Mouse (Mus musculus): ENCODE measurements around the gene Uvssa. TPM values are rescaled to one million over a fixed set of nuclear protein-coding genes. Genes with fewer than 3 reads are reported as not detected.

Gene Uvssa
- total RNA-seq, 1 experiment, result 4.7 TPM

GRCm38 (mm10) chr5:33344070-33344469, 34.3 kb upstream of the Uvssa start:
- Histone ChIP-seq H3K9ac (ENCODE audit: insufficient read depth, low read depth, low read length, poor library complexity, severe bottlenecking) (no peak overlapping the region), H3K4me3 (ENCODE audit: insufficient read depth in 1 of 2, low read depth in 1 of 2, low read length in 2 of 2, poor library complexity in 1 of 2, severe bottlenecking in 1 of 2) (no peak overlapping the region), H3K4me1 (ENCODE audit: control insufficient read depth in 2 of 2, insufficient read depth in 2 of 2, low read length in 2 of 2, poor library complexity in 1 of 2) (peaks cover under 1 to 3% of the 10 kb centered on the region in 2 experiments; a peak in 3 of 4 replicates), H3K27ac (ENCODE audit: insufficient read depth, low read depth, low read length, poor library complexity, severe bottlenecking) (no peak overlapping the region), H3K36me3 (ENCODE audit: control insufficient read depth, insufficient read depth, low read length, poor library complexity, severe bottlenecking) (no peaks in the 10 kb centered on the region), H3K9me3 (ENCODE audit: control insufficient read depth, insufficient read depth, low read depth, low read length) (no peaks in the 10 kb centered on the region)
- in situ Hi-C loops (cut with MboI; ENCODE audit: low sequenced_read_pairs in 2 of 2, unreplicated experiment in 2 of 2), result no loop called here
- TF ChIP-seq CHD2 (IDR thresholded peaks at IDR 0.05; ENCODE audit: low read depth, low read length), result no peak
- DNase-seq (ENCODE audit: low read depth, low spot score), result no peak

GRCm38 (mm10) chr5:33347620-33348019, 30.7 kb upstream of the Uvssa start:
- Histone ChIP-seq H3K4me1 (ENCODE audit: control insufficient read depth in 2 of 2, insufficient read depth in 2 of 2, low read length in 2 of 2, poor library complexity in 1 of 2) (peaks cover 0 to 5% of the 10 kb centered on the region in 2 experiments; a peak in 2 of 4 replicates), H3K9ac (ENCODE audit: insufficient read depth, low read depth, low read length, poor library complexity, severe bottlenecking) (no peak overlapping the region), H3K36me3 (ENCODE audit: control insufficient read depth, insufficient read depth, low read length, poor library complexity, severe bottlenecking) (no peaks in the 10 kb centered on the region), H3K27ac (ENCODE audit: insufficient read depth, low read depth, low read length, poor library complexity, severe bottlenecking) (no peak overlapping the region), H3K4me3 (ENCODE audit: insufficient read depth in 1 of 2, low read depth in 1 of 2, low read length in 2 of 2, poor library complexity in 1 of 2, severe bottlenecking in 1 of 2) (no peak overlapping the region), H3K9me3 (ENCODE audit: control insufficient read depth, insufficient read depth, low read depth, low read length) (no peaks in the 10 kb centered on the region)
- in situ Hi-C loops (cut with MboI; ENCODE audit: low sequenced_read_pairs in 2 of 2, unreplicated experiment in 2 of 2), result no loop called here
- DNase-seq (ENCODE audit: low read depth, low spot score), result no peak
- TF ChIP-seq ZNF384 (IDR thresholded peaks at IDR 0.05; ENCODE audit: low read depth, low read length), result no peak
- TF ChIP-seq MAFK (IDR thresholded peaks at IDR 0.05; ENCODE audit: insufficient read depth, low read depth, low read length), result no peak
- TF ChIP-seq HCFC1 (IDR thresholded peaks at IDR 0.05; ENCODE audit: borderline replicate concordance, insufficient read depth, low read length), result no peak
- TF ChIP-seq ZC3H11A (IDR thresholded peaks at IDR 0.05; ENCODE audit: borderline replicate concordance, low read depth, low read length), result no peak

- H3K9me3 ChIP-seq (ENCODE audit: control insufficient read depth, insufficient read depth, low read depth, low read length), result no peaks in the 10 kb centered on the region
- no peak for DNase-seq (ENCODE audit: low read depth, low spot score)
- no peak overlapping the region for H3K9ac ChIP-seq (ENCODE audit: insufficient read depth, low read depth, low read length, poor library complexity, severe bottlenecking)
- TF ChIP-seq CHD2 (IDR thresholded peaks at IDR 0.05; ENCODE audit: low read depth, low read length), result no peak
- no peak for TF ChIP-seq MAFK (IDR thresholded peaks at IDR 0.05; ENCODE audit: insufficient read depth, low read depth, low read length)
- no peak for TF ChIP-seq HCFC1 (IDR thresholded peaks at IDR 0.05; ENCODE audit: borderline replicate concordance, insufficient read depth, low read length)
- no peak overlapping the region for H3K4me3 ChIP-seq (ENCODE audit: insufficient read depth in 1 of 2, low read depth in 1 of 2, low read length in 2 of 2, poor library complexity in 1 of 2, severe bottlenecking in 1 of 2)
- H3K27ac ChIP-seq (ENCODE audit: insufficient read depth, low read depth, low read length, poor library complexity, severe bottlenecking), result no peak overlapping the region
- in situ Hi-C loops (cut with MboI; ENCODE audit: low sequenced_read_pairs in 2 of 2, unreplicated experiment in 2 of 2), result no loop called here
- peaks cover 0 to 7% of the 10 kb centered on the region in 2 experiments; a peak in 2 of 4 replicates for H3K4me1 ChIP-seq (ENCODE audit: control insufficient read depth in 2 of 2, insufficient read depth in 2 of 2, low read length in 2 of 2, poor library complexity in 1 of 2)
- no peaks in the 10 kb centered on the region for H3K36me3 ChIP-seq (ENCODE audit: control insufficient read depth, insufficient read depth, low read length, poor library complexity, severe bottlenecking)
Observed at GRCm38 (mm10) chr5:33349205-33349604, 29.1 kb upstream of the Uvssa start.

- TF ChIP-seq HCFC1 (IDR thresholded peaks at IDR 0.05; ENCODE audit: borderline replicate concordance, insufficient read depth, low read length) (no peak), MAFK (IDR thresholded peaks at IDR 0.05; ENCODE audit: insufficient read depth, low read depth, low read length) (no peak), ZC3H11A (IDR thresholded peaks at IDR 0.05; ENCODE audit: borderline replicate concordance, low read depth, low read length) (no peak), CHD2 (IDR thresholded peaks at IDR 0.05; ENCODE audit: low read depth, low read length) (no peak), ZNF384 (IDR thresholded peaks at IDR 0.05; ENCODE audit: low read depth, low read length) (no peak)
- H3K9me3 ChIP-seq (ENCODE audit: control insufficient read depth, insufficient read depth, low read depth, low read length), result no peaks in the 10 kb centered on the region
- in situ Hi-C loops (cut with MboI; ENCODE audit: low sequenced_read_pairs in 2 of 2, unreplicated experiment in 2 of 2), result no loop called here
- no peak overlapping the region for H3K27ac ChIP-seq (ENCODE audit: insufficient read depth, low read depth, low read length, poor library complexity, severe bottlenecking)
- no peak for DNase-seq (ENCODE audit: low read depth, low spot score)
- H3K4me1 ChIP-seq (ENCODE audit: control insufficient read depth in 2 of 2, insufficient read depth in 2 of 2, low read length in 2 of 2, poor library complexity in 1 of 2), result peaks cover 0 to 7% of the 10 kb centered on the region in 2 experiments; a peak in 2 of 4 replicates
- H3K36me3 ChIP-seq (ENCODE audit: control insufficient read depth, insufficient read depth, low read length, poor library complexity, severe bottlenecking), result no peaks in the 10 kb centered on the region
- H3K9ac ChIP-seq (ENCODE audit: insufficient read depth, low read depth, low read length, poor library complexity, severe bottlenecking), result no peak overlapping the region
- no peak overlapping the region for H3K4me3 ChIP-seq (ENCODE audit: insufficient read depth in 1 of 2, low read depth in 1 of 2, low read length in 2 of 2, poor library complexity in 1 of 2, severe bottlenecking in 1 of 2)
Observed at GRCm38 (mm10) chr5:33349706-33350105, 28.6 kb upstream of the Uvssa start.

GRCm38 (mm10) chr5:33351556-33352272, 26.6 kb upstream of the Uvssa start:
- Histone ChIP-seq H3K27ac (ENCODE audit: insufficient read depth, low read depth, low read length, poor library complexity, severe bottlenecking) (no peak overlapping the region), H3K36me3 (ENCODE audit: control insufficient read depth, insufficient read depth, low read length, poor library complexity, severe bottlenecking) (no peaks in the 10 kb centered on the region), H3K4me3 (ENCODE audit: insufficient read depth in 1 of 2, low read depth in 1 of 2, low read length in 2 of 2, poor library complexity in 1 of 2, severe bottlenecking in 1 of 2) (no peak overlapping the region), H3K4me1 (ENCODE audit: control insufficient read depth in 2 of 2, insufficient read depth in 2 of 2, low read length in 2 of 2, poor library complexity in 1 of 2) (peaks cover 0 to 7% of the 10 kb centered on the region in 2 experiments; a peak in 2 of 4 replicates), H3K9me3 (ENCODE audit: control insufficient read depth, insufficient read depth, low read depth, low read length) (no peaks in the 10 kb centered on the region), H3K9ac (ENCODE audit: insufficient read depth, low read depth, low read length, poor library complexity, severe bottlenecking) (no peak overlapping the region)
- no peak for TF ChIP-seq ZC3H11A (IDR thresholded peaks at IDR 0.05; ENCODE audit: borderline replicate concordance, low read depth, low read length)
- TF ChIP-seq MAFK (IDR thresholded peaks at IDR 0.05; ENCODE audit: insufficient read depth, low read depth, low read length), result no peak
- TF ChIP-seq HCFC1 (IDR thresholded peaks at IDR 0.05; ENCODE audit: borderline replicate concordance, insufficient read depth, low read length), result no peak
- no peak for TF ChIP-seq ZNF384 (IDR thresholded peaks at IDR 0.05; ENCODE audit: low read depth, low read length)
- TF ChIP-seq CHD2 (IDR thresholded peaks at IDR 0.05; ENCODE audit: low read depth, low read length), result no peak
- no peak for DNase-seq (ENCODE audit: low read depth, low spot score)
- in situ Hi-C loops (cut with MboI; ENCODE audit: low sequenced_read_pairs in 2 of 2, unreplicated experiment in 2 of 2), result no loop called here
